Mouse (Mus musculus) kidney, postnatal 25 days (tissue): Measurements from ENCODE around the gene Wap.

Source experiments
- DNase-seq, 2 experiments: peaks; one replicate each; pipeline ENCODE4 v3.0.0; 2021; ENCODE audit warnings: mixed read lengths in 2 of 2

Wap gene

DNA sequence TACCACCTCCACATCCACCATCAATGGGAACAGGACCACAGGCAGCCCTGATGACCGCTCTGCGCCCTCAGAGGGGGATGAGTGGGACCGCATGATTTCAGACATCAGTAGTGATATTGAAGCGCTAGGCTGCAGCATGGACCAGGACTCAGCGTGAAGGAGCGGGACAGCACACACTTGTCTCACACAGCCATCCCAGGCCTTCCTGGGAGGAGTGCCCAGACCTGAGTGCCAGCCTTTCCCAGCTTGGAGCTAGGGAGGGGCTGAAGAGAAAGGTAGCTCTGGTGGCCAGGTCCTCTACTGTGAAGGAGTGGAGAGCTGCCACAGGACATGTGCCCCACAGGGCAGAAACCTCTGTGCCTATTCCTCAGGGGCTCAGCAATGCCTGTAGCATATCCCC, 42.2 kb downstream of the Wap start:
- DNase-seq: no peak

DNA sequence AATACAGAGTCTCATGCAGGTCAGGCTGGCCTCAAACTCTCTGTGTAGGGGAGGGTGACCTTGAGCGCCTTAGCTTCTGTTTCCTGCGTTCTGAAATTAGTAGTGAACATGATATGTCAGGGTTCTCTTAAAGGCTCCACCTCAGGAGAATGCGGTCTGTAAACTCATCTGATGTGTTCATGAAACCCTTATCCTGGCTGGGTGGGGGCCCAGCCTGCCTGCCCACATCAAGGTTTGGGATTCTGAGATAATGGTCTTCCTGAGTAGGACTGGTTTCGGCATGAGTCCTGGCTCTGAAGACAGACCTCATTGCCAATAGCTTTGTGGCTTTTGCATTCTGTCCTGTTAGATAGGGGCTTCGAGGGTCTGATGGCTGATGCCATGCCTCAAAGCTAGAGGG, 43.1 kb downstream of the Wap start:
- no peak for DNase-seq

DNA sequence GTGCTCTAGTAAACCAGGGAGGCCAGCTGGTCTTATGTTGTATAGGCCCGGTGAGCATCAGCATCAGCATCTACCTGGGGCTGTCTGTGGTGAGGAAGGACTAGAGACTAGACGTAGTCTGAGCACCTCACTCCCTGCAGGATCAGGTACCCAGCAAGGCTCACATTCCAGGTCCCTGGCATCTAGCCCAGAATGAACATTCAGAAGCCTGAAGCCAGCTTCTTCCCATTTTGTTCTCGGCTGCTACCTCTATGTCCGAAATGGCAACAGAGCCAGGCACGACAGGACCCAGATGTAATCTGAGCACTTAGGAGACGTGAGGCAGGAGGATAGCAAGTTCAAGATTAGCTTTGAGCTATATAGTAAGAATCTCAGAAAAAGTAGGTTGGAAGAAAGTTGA, 43.6 kb downstream of the Wap start:
- DNase-seq: peak in 1 of 2 experiments; percentile 52

DNA sequence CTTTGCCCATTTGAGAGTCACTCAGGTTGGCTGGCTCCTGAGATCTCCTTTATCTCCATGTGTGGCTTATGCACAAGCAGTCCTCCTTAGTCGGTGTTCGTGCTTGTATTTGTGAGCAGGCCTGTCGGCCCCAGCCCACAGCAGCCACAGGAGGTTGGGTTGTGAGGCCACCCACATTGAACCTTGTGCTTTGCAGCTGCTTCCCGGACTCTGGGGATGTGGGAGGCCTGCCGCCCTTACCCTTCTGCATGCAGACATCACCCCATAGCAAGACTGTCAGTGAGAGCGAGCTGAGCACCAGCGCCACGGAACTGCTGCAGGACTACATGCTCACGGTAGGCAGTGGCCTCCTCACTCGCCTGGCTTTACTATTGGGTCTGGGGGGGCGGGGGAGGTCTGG, 45.0 kb downstream of the Wap start:
- DNase-seq: peak in 1 of 2 experiments; percentile 24

DNA sequence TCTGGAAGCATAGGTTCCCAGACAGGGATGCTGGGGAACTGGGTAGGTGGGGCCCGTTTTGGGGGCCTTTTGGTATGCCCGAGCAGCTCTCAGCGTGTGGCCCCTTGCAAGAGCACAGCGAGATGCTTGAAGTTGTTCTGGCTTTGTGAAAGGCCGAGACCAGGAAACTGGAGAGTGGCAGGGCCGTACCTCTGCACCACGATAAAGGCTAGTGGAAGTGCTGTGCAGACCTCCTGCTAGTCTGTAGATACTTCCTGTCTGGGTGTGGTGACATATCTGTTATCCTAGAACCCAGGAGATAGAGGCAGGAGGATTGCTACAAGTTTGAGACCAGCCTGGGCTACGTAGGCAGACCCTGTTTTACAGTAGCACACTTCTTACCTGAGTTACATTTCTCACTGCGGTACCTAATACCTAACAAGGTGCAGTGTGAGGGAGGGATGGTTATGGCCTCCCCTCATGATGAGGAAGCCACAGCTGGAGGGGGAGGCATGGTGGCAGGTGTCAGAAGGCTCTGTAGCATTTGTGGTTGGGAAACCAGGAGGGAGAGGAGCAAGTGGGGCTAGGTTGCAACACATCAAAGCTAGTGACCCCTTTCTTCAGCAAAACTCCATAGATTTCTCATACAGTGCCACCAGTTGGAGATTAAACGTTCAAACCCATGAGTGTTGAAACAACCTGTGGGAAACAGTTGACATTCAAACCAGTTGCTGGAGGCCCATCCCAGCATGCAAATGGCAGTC, 47.3 kb downstream of the Wap start:
- DNase-seq: no peak

DNA sequence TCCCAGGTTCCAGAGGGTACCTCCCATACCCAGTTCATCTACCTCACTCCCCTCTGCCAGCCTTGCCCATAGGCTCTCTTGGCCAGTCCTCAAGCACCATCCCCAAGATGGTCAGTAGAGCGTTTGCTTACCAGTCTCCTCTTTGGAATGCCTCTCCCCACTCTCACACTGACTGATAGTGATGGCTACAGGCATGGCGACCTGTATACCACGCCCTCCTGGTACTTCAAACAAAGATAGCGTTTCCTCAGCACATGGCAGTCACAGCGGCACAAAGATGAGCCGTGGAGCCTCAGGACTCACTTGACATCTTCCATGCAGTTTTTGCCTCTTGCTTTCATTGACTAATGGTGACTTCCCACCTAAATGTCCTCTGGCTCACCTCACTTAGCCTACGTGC, 48.6 kb downstream of the Wap start:
- no peak for DNase-seq

DNA sequence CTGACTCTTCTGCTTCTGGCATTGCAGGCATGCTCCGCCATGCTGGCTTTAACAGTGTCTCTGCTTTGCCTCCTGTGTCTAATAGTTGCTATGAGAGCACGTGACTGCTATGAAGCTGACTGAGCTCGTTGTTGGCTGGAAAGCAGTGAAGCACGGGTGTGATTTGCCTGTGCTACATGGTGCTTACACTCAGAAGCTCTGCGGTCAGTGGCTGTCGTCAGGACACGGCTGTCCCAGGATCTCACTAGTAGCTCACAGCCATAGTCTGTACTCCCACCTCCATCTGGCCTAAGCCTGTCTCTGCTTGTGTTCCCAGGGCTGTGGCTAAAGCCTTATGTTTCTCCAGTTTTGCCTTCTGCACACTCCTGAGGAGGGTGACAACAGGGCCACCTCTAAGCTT, 50.1 kb downstream of the Wap start:
- DNase-seq: no peak

DNA sequence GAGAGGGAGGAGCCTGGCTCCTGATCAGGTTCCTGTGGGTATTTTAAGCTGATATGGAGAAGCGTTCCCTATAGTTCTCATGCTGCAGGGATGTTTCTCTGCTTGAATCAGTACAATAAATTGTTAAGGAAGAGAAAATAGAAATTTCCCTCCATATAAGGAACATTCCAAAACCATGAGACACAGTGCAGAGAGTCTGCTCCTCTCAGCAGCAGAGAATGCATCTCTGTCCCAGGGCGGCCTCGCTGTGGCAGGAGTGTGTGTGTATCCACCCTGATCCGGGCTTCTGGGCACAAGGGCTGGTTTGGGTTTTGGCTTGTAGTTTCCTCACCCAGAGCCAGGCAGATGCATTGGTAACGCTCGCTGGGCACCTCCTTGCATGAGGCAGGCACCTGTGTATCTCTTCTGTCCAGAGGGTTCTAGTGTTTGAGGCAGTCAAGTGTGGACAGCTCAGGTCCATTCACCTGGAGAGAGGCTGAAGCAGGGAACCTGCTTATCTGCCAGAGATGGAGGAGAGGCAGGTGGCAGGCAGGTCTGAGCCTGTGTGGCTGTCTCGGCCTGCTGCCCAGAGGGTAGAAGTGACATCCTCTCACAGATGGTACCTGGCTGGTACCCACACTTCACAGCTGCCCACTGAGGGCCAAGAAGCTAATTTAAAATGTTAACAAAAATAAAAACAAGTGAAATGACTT, 51.0 kb downstream of the Wap start:
- DNase-seq: no peak

DNA sequence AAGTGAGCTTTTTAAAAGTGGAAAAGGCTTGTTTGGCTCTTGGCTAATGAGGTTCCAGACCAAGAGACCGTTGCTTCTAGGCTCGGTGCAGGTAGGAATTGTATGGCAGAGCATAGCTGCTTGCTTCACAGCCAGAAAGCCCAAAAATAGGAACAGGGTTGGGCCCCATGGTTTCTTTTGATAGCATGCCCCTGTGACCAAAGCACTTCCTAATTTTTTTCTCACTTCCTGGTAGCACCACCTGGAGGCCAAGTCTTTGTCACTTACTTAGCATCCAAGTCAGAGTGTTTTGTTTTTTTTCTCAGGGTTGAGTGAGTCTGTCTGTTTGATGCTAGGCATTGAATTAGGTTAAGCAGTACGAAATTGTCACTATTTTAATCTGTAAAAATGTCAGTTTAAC, 51.8 kb downstream of the Wap start:
- no peak for DNase-seq

DNA sequence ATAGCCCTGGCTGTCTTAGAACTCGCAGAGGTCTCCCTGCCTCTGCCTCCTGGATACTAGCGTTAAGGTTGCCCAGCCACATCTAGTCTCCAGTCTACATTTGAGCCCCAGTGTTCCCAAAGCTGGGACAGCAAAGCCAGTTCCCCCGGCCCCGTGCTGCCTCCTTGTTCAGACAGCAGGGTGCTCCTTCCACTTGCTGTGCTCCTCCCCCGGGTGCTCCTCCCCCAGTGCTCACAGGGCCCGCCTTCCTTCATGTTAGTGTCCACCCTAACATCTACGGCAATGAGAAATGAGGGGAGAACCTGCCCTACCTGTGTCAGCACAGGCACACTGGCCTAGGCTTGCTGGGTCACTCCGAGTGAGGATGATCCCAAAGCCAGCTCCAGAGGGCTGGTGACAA, 52.7 kb downstream of the Wap start:
- DNase-seq: no peak
